Mouse (Mus musculus) cortical plate, adult 2 months (tissue): Measurements from ENCODE around the gene Cnot6l.

Experiments
- CTCF ChIP-seq: fragments of 200-500 bp; IDR thresholded peaks from 2 replicates; pipeline ENCODE4 v1.5.1; 2011; ENCODE audit warnings: mild to moderate bottlenecking, control low read depth, low read length; ENCODE audit not compliant: insufficient read depth; ENCODE audit errors: extremely low read depth
- POLR2A ChIP-seq: fragments of 200-500 bp; IDR thresholded peaks from 2 replicates; pipeline ENCODE4 v1.6.1; 2011; ENCODE audit warnings: mild to moderate bottlenecking, low read length, control low read depth; ENCODE audit not compliant: insufficient read depth; ENCODE audit errors: extremely low read depth

DNA sequence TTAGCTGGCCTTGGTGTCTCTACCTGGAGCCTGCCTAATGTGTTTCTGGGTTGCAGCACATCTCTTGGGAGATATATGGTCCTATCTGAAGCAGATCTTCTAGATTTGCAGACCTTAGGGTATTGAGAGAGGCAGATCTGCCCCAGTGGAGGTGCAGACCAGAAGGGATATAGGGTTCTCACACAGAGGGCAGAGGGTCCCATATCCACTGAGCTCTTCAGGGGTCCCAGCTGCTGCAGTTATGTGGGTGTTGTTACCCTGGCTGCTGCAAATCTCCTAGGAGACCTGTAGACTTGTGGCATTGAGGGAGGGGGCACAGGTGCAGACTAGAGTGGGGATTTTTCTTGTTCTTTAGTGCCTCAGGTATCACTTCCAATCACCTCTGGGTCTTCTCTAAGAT, 98.4 kb downstream of the Cnot6l start:
- TF ChIP-seq CTCF (no peak), POLR2A (no peak)
